Mouse (Mus musculus): ENCODE data around the gene Prdm16. TPM values are rescaled to one million over a fixed set of nuclear protein-coding genes. Genes with fewer than 3 reads are reported as not detected.
A peak's percentile ranks its signal among the peaks of the same experiment; 100 is the strongest.

The Prdm16 gene
- total RNA-seq, 2 experiments from 2014 or later, result 8.2 to 9.6 TPM

- no peak for TF ChIP-seq CTCF (IDR thresholded peaks at IDR 0.05)
- no peak for DNase-seq (ENCODE audit: extremely low spot score in 1 of 2, low spot score in 2 of 2)
- Histone ChIP-seq H3K4me3 (no peak overlapping the region), H3K27ac (no peak overlapping the region)
- intact Hi-C loops (cut with DNase I), result no loop called here
These were observed 353.0 kb downstream of the Prdm16 start for GRCm38 (mm10) chr4:154283671-154284070.

- no peak for DNase-seq (ENCODE audit: extremely low spot score in 1 of 2, low spot score in 2 of 2)
- TF ChIP-seq CTCF (IDR thresholded peaks at IDR 0.05), result no peak
- intact Hi-C loops (cut with DNase I), result loop anchor here (10.0 kb wide), 1 partner anchor 115 kb away; the partner anchor contains the start of gene Tprgl
- no peak overlapping the region for H3K27ac ChIP-seq
- no peak overlapping the region for H3K4me3 ChIP-seq
These were observed 357.2 kb downstream of the Prdm16 start for GRCm38 (mm10) chr4:154279481-154279880.

GRCm38 (mm10) chr4:154273000-154273399 is 363.7 kb downstream of the Prdm16 start:
- peak; percentile 77 for TF ChIP-seq CTCF (IDR thresholded peaks at IDR 0.05)
- intact Hi-C loops (cut with DNase I), result loop anchor here (10.0 kb wide), 1 partner anchor 108 kb away; the partner anchor contains the start of gene Tprgl
- H3K4me3 ChIP-seq, result no peak overlapping the region
- DNase-seq (ENCODE audit: extremely low spot score in 1 of 2, low spot score in 2 of 2), result peak in 1 of 2 experiments; percentile 29
- no peak overlapping the region for H3K27ac ChIP-seq

- no peak overlapping the region for H3K4me3 ChIP-seq
- intact Hi-C loops (cut with DNase I), result no loop called here
- DNase-seq (ENCODE audit: extremely low spot score in 1 of 2, low spot score in 2 of 2), result no peak
- no peak for TF ChIP-seq CTCF (IDR thresholded peaks at IDR 0.05)
- no peak overlapping the region for H3K27ac ChIP-seq
These were observed 367.2 kb downstream of the Prdm16 start for GRCm38 (mm10) chr4:154269520-154269919.

GRCm38 (mm10) chr4:154267511-154267910 is 369.2 kb downstream of the Prdm16 start:
- DNase-seq (ENCODE audit: extremely low spot score in 1 of 2, low spot score in 2 of 2), result no peak
- TF ChIP-seq CTCF (IDR thresholded peaks at IDR 0.05), result no peak
- Histone ChIP-seq H3K27ac (no peak overlapping the region), H3K4me3 (no peak overlapping the region)
- intact Hi-C loops (cut with DNase I), result no loop called here

Other genes with a start within 250 kb of the Prdm16 start
- gene Actrt2, start 31.0 kb upstream of the Prdm16 start, total RNA-seq (2021), result not detected
- 1 to 10 TPM; 2.1 to 3.5 TPM for gene Ttc34, start 200.6 kb upstream of the Prdm16 start, total RNA-seq (2021)
- under 1 TPM; 0.41 to 0.84 TPM for gene Mmel1, start 232.7 kb upstream of the Prdm16 start, total RNA-seq (2021)

All from left cerebral cortex, adult 2 months (tissue).